Mouse (Mus musculus) heart, embryonic 16.5 days (tissue): ENCODE results near the gene Myo1a. TPM values are rescaled to one million over a fixed set of nuclear protein-coding genes. Genes with fewer than 3 reads are reported as not detected.

Experiments used
- ATAC-seq: fragments of 200-750 bp; cut with Nextera tagmentation; replicated peaks from 2 replicates; pipeline ENCODE4 v1.8.0; 2017; ENCODE audit warnings: moderate number of reproducible peaks; ENCODE audit not compliant: insufficient read depth, low FRiP score; ENCODE audit errors: extremely low read depth
- H3K27ac ChIP-seq: fragments of 300-500 bp; sonication (generic); 2 replicates; pipeline ENCODE4 v1.5.1; 2014; ENCODE audit warnings: mild to moderate bottlenecking, low read length, control low read depth, moderate library complexity
- H3K27me3 ChIP-seq: fragments of 300-500 bp; sonication (generic); 2 replicates; pipeline ENCODE4 v1.6.1; 2014; ENCODE audit warnings: low read length, mixed read lengths; ENCODE audit not compliant: control insufficient read depth, insufficient read depth
- H3K36me3 ChIP-seq: fragments of 300-500 bp; sonication (generic); 2 replicates; pipeline ENCODE4 v1.6.1; 2014; ENCODE audit not compliant: control insufficient read depth, insufficient read depth
- H3K4me1 ChIP-seq: fragments of 300-500 bp; sonication (generic); 2 replicates; pipeline ENCODE4 v1.6.1; 2014; ENCODE audit warnings: low read length, mixed read lengths; ENCODE audit not compliant: control insufficient read depth, insufficient read depth
- H3K4me2 ChIP-seq: fragments of 300-500 bp; sonication (generic); 2 replicates; pipeline ENCODE4 v1.6.1; 2014; ENCODE audit warnings: low read depth, mild to moderate bottlenecking, control low read depth, low read length
- H3K4me3 ChIP-seq: fragments of 300-500 bp; sonication (generic); 2 replicates; pipeline ENCODE4 v1.5.1; 2014; ENCODE audit warnings: mild to moderate bottlenecking, control low read depth, low read length
- H3K9ac ChIP-seq: fragments of 300-500 bp; sonication (generic); 2 replicates; pipeline ENCODE4 v1.6.1; 2014; ENCODE audit warnings: low read length, control low read depth
- H3K9me3 ChIP-seq: fragments of 300-500 bp; sonication (generic); replicated peaks from 2 replicates; pipeline ENCODE4 v1.6.1; 2016; ENCODE audit warnings: low read length; ENCODE audit not compliant: control insufficient read depth
- WGBS: fragments of 180-500 bp; shearing (Covaris S2); extraction: QIAGEN DNeasy Blood & Tissue Kit; methylation state at CpG from one replicate; pipeline ENCODE4 v1.1.7; 2014; 5-methylcytosine and 5-hydroxymethylcytosine counted together
- polyA plus RNA-seq: library from polyadenylated mRNA; unstranded; fragments of >200 nt; fragmentation: Nextera tagmentation; extraction: Ambion mirVana; gene quantifications from 2 replicates; pipeline ENCODE4 v1.2.1, GENCODE M21; 2015

Gene Myo1a
- polyA plus RNA-seq, 1 experiment from 2014 or later = 1.8 TPM

DNA sequence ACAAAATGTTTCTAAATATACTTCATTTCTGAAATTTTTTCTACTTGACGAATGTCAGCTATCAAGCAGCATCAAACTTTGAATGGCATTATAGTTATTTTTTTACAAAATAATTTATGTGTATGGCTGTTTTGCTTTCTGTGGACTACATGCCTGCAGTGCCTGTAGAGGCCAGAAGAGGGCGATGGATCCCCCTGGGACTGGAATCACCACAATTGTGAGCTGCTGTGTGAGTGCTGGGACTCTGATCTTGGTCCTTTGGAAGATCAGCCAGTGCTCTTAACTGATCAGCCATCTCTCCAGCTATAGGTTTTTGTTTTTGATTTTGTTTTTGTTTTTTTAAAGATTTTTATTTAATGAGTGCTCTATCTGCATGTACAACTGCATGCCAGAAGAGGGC lies 33.7 kb upstream of the Myo1a start:
- H3K4me2 ChIP-seq = no peak overlapping the region
- no peaks in the 10 kb centered on the region for H3K9me3 ChIP-seq
- no peaks in the 10 kb centered on the region for H3K36me3 ChIP-seq
- peaks cover 26% of the 10 kb centered on the region for H3K4me1 ChIP-seq
- 37% methylated on average over 2 of the region's 2 CpGs for WGBS
- H3K27ac ChIP-seq = no peak overlapping the region
- no peak overlapping the region for H3K9ac ChIP-seq
- no peak for ATAC-seq
- no peak overlapping the region for H3K4me3 ChIP-seq
- H3K27me3 ChIP-seq = no peaks in the 10 kb centered on the region

GRCm38 (mm10) chr10:127674046-127674655 lies 30.8 kb upstream of the Myo1a start:
- Histone ChIP-seq H3K9ac (no peak overlapping the region), H3K4me3 (no peak overlapping the region), H3K4me1 (peaks cover 26% of the 10 kb centered on the region), H3K9me3 (no peaks in the 10 kb centered on the region), H3K36me3 (no peaks in the 10 kb centered on the region), H3K27me3 (no peaks in the 10 kb centered on the region), H3K4me2 (no peak overlapping the region), H3K27ac (no peak overlapping the region)
- 83% methylated on average over 6 of the region's 6 CpGs for WGBS
- ATAC-seq = no peak

- Histone ChIP-seq H3K27me3 (no peaks in the 10 kb centered on the region), H3K36me3 (no peaks in the 10 kb centered on the region), H3K9me3 (no peaks in the 10 kb centered on the region), H3K4me1 (peaks cover 18% of the 10 kb centered on the region), H3K4me3 (no peak overlapping the region), H3K4me2 (peak overlapping the region; percentile 22; the same call in 1 of the 2 replicates), H3K9ac (no peak overlapping the region), H3K27ac (peak overlapping the region; percentile 63)
- ATAC-seq = peak; percentile 21; the same call in 1 of the 2 replicates
- 81% methylated on average over 8 of the region's 8 CpGs for WGBS
These were observed 30.0 kb upstream of the Myo1a start for GRCm38 (mm10) chr10:127674794-127675522.

GRCm38 (mm10) chr10:127675859-127676398 lies 29.0 kb upstream of the Myo1a start:
- peak overlapping the region; percentile 75 for H3K4me2 ChIP-seq
- H3K27ac ChIP-seq = peak overlapping the region; percentile 62
- H3K4me1 ChIP-seq = peaks cover 18% of the 10 kb centered on the region
- no peaks in the 10 kb centered on the region for H3K36me3 ChIP-seq
- H3K4me3 ChIP-seq = peak overlapping the region; percentile 77
- H3K27me3 ChIP-seq = no peaks in the 10 kb centered on the region
- no peaks in the 10 kb centered on the region for H3K9me3 ChIP-seq
- 47% methylated on average over 5 of the region's 5 CpGs for WGBS
- peak overlapping the region; percentile 62 for H3K9ac ChIP-seq
- ATAC-seq = no peak

DNA sequence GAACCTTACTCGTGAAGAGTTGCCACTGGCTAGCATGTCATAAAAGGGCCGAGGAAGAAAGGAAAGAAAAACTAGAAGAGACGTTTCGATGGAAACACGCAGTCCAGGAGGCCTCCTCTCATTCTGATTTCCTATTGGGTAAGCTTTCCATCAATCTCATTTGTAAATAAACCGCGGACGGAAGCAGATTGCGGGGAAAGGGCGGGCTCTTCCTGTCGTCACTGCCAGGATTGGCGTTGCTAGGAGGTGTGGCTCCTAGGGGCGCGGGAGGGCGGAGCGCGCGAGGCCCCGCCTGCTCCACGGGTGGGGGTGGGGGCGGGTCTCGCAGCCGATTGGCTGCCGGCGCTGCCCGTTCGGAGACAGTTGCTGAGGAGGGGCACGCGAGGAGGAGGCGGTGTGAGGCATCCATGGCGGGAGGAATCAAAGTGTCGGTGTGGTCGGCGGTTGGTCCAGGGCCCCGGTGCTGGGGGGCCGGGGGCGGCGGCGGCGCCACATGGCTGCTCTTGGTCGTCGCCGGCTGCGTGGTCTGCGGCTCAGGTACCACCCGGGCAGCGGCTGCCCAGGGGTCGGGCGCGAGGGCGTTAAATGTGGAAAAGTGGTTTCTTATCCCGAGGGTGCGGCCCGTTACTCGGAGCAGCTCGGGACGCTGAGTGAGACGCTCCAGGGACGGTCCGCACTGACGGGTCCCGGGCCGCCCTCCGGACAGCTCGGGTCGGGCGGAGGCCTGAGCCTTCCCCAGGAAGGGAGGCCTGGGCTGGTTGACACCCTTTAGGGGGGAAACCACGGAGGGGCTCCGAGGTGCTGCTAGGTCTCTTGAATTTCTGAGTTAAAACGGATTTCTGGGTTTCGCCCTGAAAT lies 28.1 kb upstream of the Myo1a start:
- no peaks in the 10 kb centered on the region for H3K36me3 ChIP-seq
- peaks cover 18% of the 10 kb centered on the region for H3K4me1 ChIP-seq
- peak overlapping the region; percentile 98 for H3K4me2 ChIP-seq
- peak overlapping the region; percentile 77 for H3K4me3 ChIP-seq
- peak overlapping the region; percentile 76 for H3K9ac ChIP-seq
- ATAC-seq = peak; percentile 95
- H3K27ac ChIP-seq = peak overlapping the region; percentile 62
- under 1% methylated on average over 71 of the region's 71 CpGs for WGBS
- no peaks in the 10 kb centered on the region for H3K9me3 ChIP-seq
- no peaks in the 10 kb centered on the region for H3K27me3 ChIP-seq

- 7% methylated on average over 14 of the region's 14 CpGs for WGBS
- no peak; the same call in 1 of the 2 replicates for ATAC-seq
These were observed 27.2 kb upstream of the Myo1a start for GRCm38 (mm10) chr10:127677591-127678336.

DNA sequence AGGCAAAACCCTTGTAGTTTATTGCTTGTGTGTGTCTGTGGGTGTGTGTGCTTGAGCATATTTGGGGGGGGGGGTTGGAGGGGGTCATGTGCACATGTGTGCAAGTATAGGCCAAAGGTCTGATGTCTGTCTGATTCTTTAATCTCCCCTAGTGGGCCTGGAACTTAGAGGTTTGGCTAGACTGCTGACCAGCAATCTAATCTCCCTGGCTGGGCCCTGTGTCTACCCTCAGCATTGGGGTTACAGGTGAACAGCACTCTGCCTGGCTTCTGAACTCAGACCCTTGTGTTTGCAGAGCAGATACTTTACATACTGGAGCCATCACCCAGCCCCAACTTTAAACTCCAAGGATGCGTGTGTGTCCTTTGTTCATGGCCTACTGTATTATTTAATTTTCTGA lies 25.8 kb upstream of the Myo1a start:
- Histone ChIP-seq H3K27ac (no peak overlapping the region), H3K4me1 (peaks cover 18% of the 10 kb centered on the region), H3K27me3 (no peaks in the 10 kb centered on the region), H3K4me2 (no peak overlapping the region), H3K9ac (0 out of 2 replicates have a peak overlapping the region, but pooled peaks have one; percentile 29), H3K9me3 (no peaks in the 10 kb centered on the region), H3K4me3 (no peak overlapping the region), H3K36me3 (no peaks in the 10 kb centered on the region)
- no peak for ATAC-seq
- 94% methylated on average over 1 of the region's 1 CpGs for WGBS

More at GRCm38 (mm10) chr10:127677591-127678336, 27.2 kb upstream of the Myo1a start:
- H3K27ac ChIP-seq = peak overlapping the region; percentile 58
- H3K27me3 ChIP-seq = no peaks in the 10 kb centered on the region
- H3K36me3 ChIP-seq = no peaks in the 10 kb centered on the region
- peak overlapping the region; percentile 77 for H3K4me3 ChIP-seq
- H3K9ac ChIP-seq = peak overlapping the region; percentile 76
- H3K4me1 ChIP-seq = peaks cover 18% of the 10 kb centered on the region
- H3K9me3 ChIP-seq = no peaks in the 10 kb centered on the region
- H3K4me2 ChIP-seq = peak overlapping the region; percentile 98

DNA sequence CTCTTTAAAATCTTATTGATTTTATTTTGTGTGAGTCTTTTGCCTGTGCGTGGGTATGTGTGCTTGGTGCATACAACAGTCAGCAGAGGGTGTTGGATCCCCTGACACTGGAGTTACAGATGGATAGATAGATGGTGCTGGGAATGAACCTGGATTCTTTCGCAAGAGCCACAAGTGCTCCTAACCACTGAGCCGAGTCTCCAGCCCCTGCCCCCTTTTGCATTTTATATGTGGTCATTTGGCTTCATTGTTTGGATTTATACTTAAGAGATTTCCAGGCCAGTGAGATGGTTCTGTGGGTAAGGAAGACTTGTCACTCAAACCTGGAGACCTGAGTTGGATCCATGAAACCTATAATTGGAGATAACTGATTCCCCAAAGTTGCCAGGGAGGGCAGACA lies 25.1 kb upstream of the Myo1a start:
- no peaks in the 10 kb centered on the region for H3K27me3 ChIP-seq
- ATAC-seq = no peak
- H3K36me3 ChIP-seq = no peaks in the 10 kb centered on the region
- H3K4me3 ChIP-seq = no peak overlapping the region
- no peak overlapping the region for H3K9ac ChIP-seq
- no peak overlapping the region for H3K4me2 ChIP-seq
- peaks cover 18% of the 10 kb centered on the region for H3K4me1 ChIP-seq
- no peaks in the 10 kb centered on the region for H3K9me3 ChIP-seq
- WGBS = 89% methylated on average over 3 of the region's 3 CpGs
- no peak overlapping the region for H3K27ac ChIP-seq
